Mouse (Mus musculus) hindbrain, embryonic 15.5 days (tissue): ENCODE data around the gene Itga3. TPM values are rescaled to one million over a fixed set of nuclear protein-coding genes. Genes with fewer than 3 reads are reported as not detected.
A peak's percentile ranks its signal among the peaks of the same experiment; 100 is the strongest.

ENCODE experiments used
- ATAC-seq: fragments of 200-750 bp; cut with Nextera tagmentation; 2 replicates; pipeline ENCODE4 v1.8.0; 2017; ENCODE audit warnings: low read depth, moderate number of reproducible peaks, moderate TSS enrichment; ENCODE audit not compliant: low FRiP score
- H3K27ac ChIP-seq: fragments of 300-500 bp; sonication (generic); replicated peaks from 2 replicates; pipeline ENCODE4 v1.5.1; 2015; ENCODE audit warnings: mild to moderate bottlenecking, inconsistent platforms
- H3K27me3 ChIP-seq: fragments of 300-500 bp; sonication (generic); 2 replicates; pipeline ENCODE4 v1.6.1; 2015; ENCODE audit warnings: control low read depth, inconsistent platforms
- H3K36me3 ChIP-seq: fragments of 300-500 bp; sonication (generic); 2 replicates; pipeline ENCODE4 v1.6.1; 2015; ENCODE audit warnings: control low read depth, inconsistent platforms
- H3K4me1 ChIP-seq: fragments of 300-500 bp; sonication (generic); replicated peaks from 2 replicates; pipeline ENCODE4 v1.6.1; 2015; ENCODE audit warnings: control low read depth, inconsistent platforms
- H3K4me2 ChIP-seq: fragments of 300-500 bp; sonication (generic); 2 replicates; pipeline ENCODE4 v1.6.1; 2015; ENCODE audit warnings: moderate library complexity, mild to moderate bottlenecking, inconsistent platforms
- H3K4me3 ChIP-seq: fragments of 300-500 bp; sonication (generic); 2 replicates; pipeline ENCODE4 v1.5.1; 2015; ENCODE audit warnings: mild to moderate bottlenecking, inconsistent platforms
- H3K9ac ChIP-seq: fragments of 300-500 bp; sonication (generic); 2 replicates; pipeline ENCODE4 v1.6.1; 2015; ENCODE audit warnings: inconsistent platforms
- H3K9me3 ChIP-seq: fragments of 300-500 bp; sonication (generic); 2 replicates; pipeline ENCODE4 v1.6.1; 2016; ENCODE audit warnings: control low read depth, inconsistent platforms
- WGBS: fragments of 180-500 bp; shearing (Covaris S2); methylation state at CpG from one replicate; pipeline ENCODE4 v1.1.7; 2015; 5-methylcytosine and 5-hydroxymethylcytosine counted together
- polyA plus RNA-seq: library from polyadenylated mRNA; unstranded; fragments of >200 nt; fragmentation: Nextera tagmentation; extraction: Ambion mirVana; gene quantifications from 2 replicates; pipeline ENCODE4 v1.2.1, GENCODE M21; 2015

The Itga3 gene
- 17.9 and 19.8 TPM in 2 replicates for polyA plus RNA-seq

- ATAC-seq = peak; percentile 86
- H3K4me3 ChIP-seq = peak within 1 kb of the TSS; percentile 68
- H3K27me3 ChIP-seq = peaks cover 11% of the 10 kb centered on the region; the same call in 1 of the 2 replicates
- H3K4me1 ChIP-seq = peaks cover 45% of the 10 kb centered on the region
- H3K27ac ChIP-seq = peak within 1 kb of the TSS; percentile 82
- no peaks in the 10 kb centered on the region for H3K9me3 ChIP-seq
- peak within 1 kb of the TSS; percentile 78 for H3K9ac ChIP-seq
- peak within 1 kb of the TSS; percentile 91 for H3K4me2 ChIP-seq
- H3K36me3 ChIP-seq = no peaks in the 10 kb centered on the region
- WGBS = under 1% methylated on average over 50 of the region's 51 CpGs
Observed at GRCm38 (mm10) chr11:95076536-95077111, at the start of gene Itga3. Gene Itga3, minus strand, starts transcription at chr11:95076801.

- Histone ChIP-seq H3K27me3 (peaks cover 50% of the 10 kb centered on the region), H3K9me3 (no peaks in the 10 kb centered on the region), H3K4me3 (no peak overlapping the region), H3K4me1 (peaks cover 18% of the 10 kb centered on the region), H3K9ac (no peak overlapping the region), H3K27ac (no peak overlapping the region), H3K36me3 (no peaks in the 10 kb centered on the region), H3K4me2 (no peak overlapping the region)
- WGBS = 30% methylated on average over 7 of the region's 7 CpGs
- ATAC-seq = no peak
Observed at GRCm38 (mm10) chr11:95125366-95125948, 48.9 kb upstream of the Itga3 start.

GRCm38 (mm10) chr11:95122100-95122489 is 45.5 kb upstream of the Itga3 start:
- Histone ChIP-seq H3K27ac (no peak overlapping the region), H3K4me1 (peaks cover 31% of the 10 kb centered on the region), H3K27me3 (peaks cover 70% of the 10 kb centered on the region), H3K4me3 (no peak overlapping the region), H3K9ac (no peak overlapping the region), H3K36me3 (no peaks in the 10 kb centered on the region), H3K9me3 (no peaks in the 10 kb centered on the region), H3K4me2 (no peak overlapping the region)
- WGBS = 34% methylated on average over 6 of the region's 6 CpGs
- ATAC-seq = no peak

- 2% methylated on average over 63 of the region's 63 CpGs for WGBS
- no peak overlapping the region for H3K27ac ChIP-seq
- peaks cover 25% of the 10 kb centered on the region for H3K4me1 ChIP-seq
- ATAC-seq = no peak
- peak overlapping the region; percentile 14 for H3K4me3 ChIP-seq
- H3K4me2 ChIP-seq = peak overlapping the region; percentile 87
- no peaks in the 10 kb centered on the region for H3K36me3 ChIP-seq
- no peak overlapping the region for H3K9ac ChIP-seq
- peaks cover 70% of the 10 kb centered on the region for H3K27me3 ChIP-seq
- H3K9me3 ChIP-seq = no peaks in the 10 kb centered on the region
Observed at GRCm38 (mm10) chr11:95121161-95122099, 44.8 kb upstream of the Itga3 start.

- no peak overlapping the region for H3K27ac ChIP-seq
- H3K36me3 ChIP-seq = no peaks in the 10 kb centered on the region
- peaks cover 23% of the 10 kb centered on the region for H3K4me1 ChIP-seq
- peak overlapping the region; percentile 42 for H3K4me3 ChIP-seq
- H3K4me2 ChIP-seq = peak overlapping the region; percentile 87
- no peaks in the 10 kb centered on the region for H3K9me3 ChIP-seq
- peaks cover 63% of the 10 kb centered on the region for H3K27me3 ChIP-seq
- no peak overlapping the region for H3K9ac ChIP-seq
- no peak for ATAC-seq
- 0% methylated on average over 21 of the region's 21 CpGs for WGBS
Observed at GRCm38 (mm10) chr11:95120633-95121020, 44.0 kb upstream of the Itga3 start.

GRCm38 (mm10) chr11:95119990-95120632 is 43.5 kb upstream of the Itga3 start, which contains the start of gene Dlx3:
Gene Dlx3, plus strand, starts transcription at chr11:95120119.
- Histone ChIP-seq H3K4me2 (peak within 1 kb of the TSS; percentile 87), H3K4me1 (peaks cover 23% of the 10 kb centered on the region), H3K9me3 (no peaks in the 10 kb centered on the region), H3K4me3 (peak within 1 kb of the TSS; percentile 42), H3K27ac (no peak within 1 kb of the TSS), H3K36me3 (no peaks in the 10 kb centered on the region), H3K9ac (no peak within 1 kb of the TSS), H3K27me3 (peaks cover 58% of the 10 kb centered on the region)
- under 1% methylated on average over 55 of the region's 55 CpGs for WGBS
- ATAC-seq = 0 out of 2 replicates have a peak, but pooled peaks have one; percentile 33

GRCm38 (mm10) chr11:95118505-95118904 is 41.9 kb upstream of the Itga3 start:
- H3K9ac ChIP-seq = no peak overlapping the region
- no peak overlapping the region for H3K27ac ChIP-seq
- no peaks in the 10 kb centered on the region for H3K36me3 ChIP-seq
- 0 out of 2 replicates have a peak, but pooled peaks have one; percentile 62 for ATAC-seq
- H3K4me3 ChIP-seq = no peak overlapping the region
- H3K27me3 ChIP-seq = peaks cover 48% of the 10 kb centered on the region
- 4% methylated on average over 8 of the region's 8 CpGs for WGBS
- no peaks in the 10 kb centered on the region for H3K9me3 ChIP-seq
- H3K4me1 ChIP-seq = peaks cover 23% of the 10 kb centered on the region
- no peak overlapping the region for H3K4me2 ChIP-seq

GRCm38 (mm10) chr11:95117030-95117429 is 40.4 kb upstream of the Itga3 start:
- no peaks in the 10 kb centered on the region for H3K36me3 ChIP-seq
- WGBS = 1% methylated on average over 6 of the region's 6 CpGs
- peak; percentile 74 for ATAC-seq
- H3K9ac ChIP-seq = no peak overlapping the region
- H3K9me3 ChIP-seq = no peaks in the 10 kb centered on the region
- H3K4me2 ChIP-seq = no peak overlapping the region
- H3K27me3 ChIP-seq = peaks cover 34% of the 10 kb centered on the region
- H3K27ac ChIP-seq = no peak overlapping the region
- peaks cover 23% of the 10 kb centered on the region for H3K4me1 ChIP-seq
- H3K4me3 ChIP-seq = no peak overlapping the region

- Histone ChIP-seq H3K36me3 (no peaks in the 10 kb centered on the region), H3K4me2 (no peak overlapping the region), H3K9ac (no peak overlapping the region), H3K27ac (no peak overlapping the region), H3K27me3 (0 out of 2 replicates have a peak, but pooled peaks cover 3% of the 10 kb centered on the region), H3K4me1 (peaks cover 14% of the 10 kb centered on the region), H3K9me3 (no peaks in the 10 kb centered on the region), H3K4me3 (no peak overlapping the region)
- WGBS = 86% methylated on average over 7 of the region's 7 CpGs
- ATAC-seq = no peak
Observed at GRCm38 (mm10) chr11:95110081-95110480, 33.5 kb upstream of the Itga3 start.

GRCm38 (mm10) chr11:95109000-95109399 is 32.4 kb upstream of the Itga3 start:
- Histone ChIP-seq H3K4me2 (no peak overlapping the region), H3K27ac (no peak overlapping the region), H3K9ac (no peak overlapping the region), H3K4me1 (peaks cover 14% of the 10 kb centered on the region), H3K9me3 (no peaks in the 10 kb centered on the region), H3K27me3 (no peaks in the 10 kb centered on the region), H3K36me3 (no peaks in the 10 kb centered on the region), H3K4me3 (no peak overlapping the region)
- ATAC-seq = no peak
- 82% methylated on average over 2 of the region's 2 CpGs for WGBS

GRCm38 (mm10) chr11:95106440-95107236 is 30.0 kb upstream of the Itga3 start:
- 25% methylated on average over 23 of the region's 23 CpGs for WGBS
- Histone ChIP-seq H3K27ac (no peak overlapping the region), H3K4me2 (peak overlapping the region; percentile 36), H3K9ac (no peak overlapping the region), H3K9me3 (no peaks in the 10 kb centered on the region), H3K4me1 (peaks cover 14% of the 10 kb centered on the region), H3K4me3 (no peak overlapping the region), H3K36me3 (no peaks in the 10 kb centered on the region), H3K27me3 (no peaks in the 10 kb centered on the region)
- ATAC-seq = peak; percentile 77
